Mouse (Mus musculus) forebrain, embryonic 15.5 days (tissue): ENCODE results near the gene Igsf3. TPM values are rescaled to one million over a fixed set of nuclear protein-coding genes. Genes with fewer than 3 reads are reported as not detected.

ENCODE experiments used
- ATAC-seq: fragments of 200-750 bp; cut with Nextera tagmentation; replicated peaks from 2 replicates; pipeline ENCODE4 v1.8.0; 2017; ENCODE audit warnings: mild to moderate bottlenecking, moderate TSS enrichment, moderate library complexity
- H3K27ac ChIP-seq: fragments of 300-500 bp; sonication (generic); replicated peaks from 2 replicates; pipeline ENCODE4 v1.5.1; 2015; ENCODE audit warnings: mild to moderate bottlenecking, inconsistent platforms
- H3K27me3 ChIP-seq: fragments of 300-500 bp; sonication (generic); 2 replicates; pipeline ENCODE4 v1.6.1; 2015; ENCODE audit warnings: inconsistent platforms
- H3K36me3 ChIP-seq: fragments of 300-500 bp; sonication (generic); 2 replicates; pipeline ENCODE4 v1.6.1; 2015; ENCODE audit warnings: mild to moderate bottlenecking, inconsistent platforms
- H3K4me1 ChIP-seq: fragments of 300-500 bp; sonication (generic); 2 replicates; pipeline ENCODE4 v1.6.1; 2015; ENCODE audit warnings: inconsistent platforms
- H3K4me2 ChIP-seq: fragments of 300-500 bp; sonication (generic); replicated peaks from 2 replicates; pipeline ENCODE4 v1.6.1; 2015; ENCODE audit warnings: mild to moderate bottlenecking, inconsistent platforms
- H3K4me3 ChIP-seq: fragments of 300-500 bp; sonication (generic); 2 replicates; pipeline ENCODE4 v1.5.1; 2015; ENCODE audit warnings: mild to moderate bottlenecking, inconsistent platforms
- H3K9ac ChIP-seq: fragments of 300-500 bp; sonication (generic); replicated peaks from 2 replicates; pipeline ENCODE4 v1.6.1; 2015; ENCODE audit warnings: mild to moderate bottlenecking, inconsistent platforms
- H3K9me3 ChIP-seq: fragments of 300-500 bp; sonication (generic); 2 replicates; pipeline ENCODE4 v1.6.1; 2016; ENCODE audit warnings: inconsistent platforms
- WGBS: fragments of 180-500 bp; shearing (Covaris S2); methylation state at CpG from one replicate; pipeline ENCODE4 v1.1.7; 2015; ENCODE audit warnings: mixed read lengths; 5-methylcytosine and 5-hydroxymethylcytosine counted together
- polyA plus RNA-seq: library from polyadenylated mRNA; unstranded; fragments of >200 nt; fragmentation: Nextera tagmentation; extraction: Ambion mirVana; gene quantifications from 2 replicates; pipeline ENCODE4 v1.2.1, GENCODE M21; 2015

The Igsf3 gene
- polyA plus RNA-seq, 1 experiment from 2014 or later = 95.0 TPM

- H3K27me3 ChIP-seq = no peaks in the 10 kb centered on the region
- H3K9ac ChIP-seq = no peak overlapping the region
- H3K4me2 ChIP-seq = no peak overlapping the region
- no peak overlapping the region for H3K27ac ChIP-seq
- no peaks in the 10 kb centered on the region for H3K9me3 ChIP-seq
- 90% methylated on average over 3 of the region's 3 CpGs for WGBS
- H3K4me3 ChIP-seq = no peak overlapping the region
- H3K4me1 ChIP-seq = peaks cover 77% of the 10 kb centered on the region
- no peaks in the 10 kb centered on the region for H3K36me3 ChIP-seq
- no peak for ATAC-seq
These were observed 19.2 kb downstream of the Igsf3 start for GRCm38 (mm10) chr3:101396061-101396460.

GRCm38 (mm10) chr3:101396726-101397263 lies 19.9 kb downstream of the Igsf3 start:
- Histone ChIP-seq H3K4me2 (no peak overlapping the region), H3K27me3 (no peaks in the 10 kb centered on the region), H3K9ac (no peak overlapping the region), H3K27ac (no peak overlapping the region), H3K36me3 (no peaks in the 10 kb centered on the region), H3K4me3 (no peak overlapping the region), H3K9me3 (no peaks in the 10 kb centered on the region), H3K4me1 (peaks cover 70% of the 10 kb centered on the region)
- ATAC-seq = no peak
- 73% methylated on average over 13 of the region's 13 CpGs for WGBS

GRCm38 (mm10) chr3:101397422-101397821 lies 20.5 kb downstream of the Igsf3 start:
- no peak for ATAC-seq
- H3K9ac ChIP-seq = no peak overlapping the region
- 60% methylated on average over 4 of the region's 4 CpGs for WGBS
- H3K4me1 ChIP-seq = peaks cover 64% of the 10 kb centered on the region
- H3K36me3 ChIP-seq = no peaks in the 10 kb centered on the region
- no peak overlapping the region for H3K4me3 ChIP-seq
- no peak overlapping the region for H3K4me2 ChIP-seq
- no peaks in the 10 kb centered on the region for H3K9me3 ChIP-seq
- no peaks in the 10 kb centered on the region for H3K27me3 ChIP-seq
- no peak overlapping the region for H3K27ac ChIP-seq

GRCm38 (mm10) chr3:101398071-101398786 lies 21.3 kb downstream of the Igsf3 start:
- WGBS = 36% methylated on average over 12 of the region's 12 CpGs
- H3K4me2 ChIP-seq = no peak overlapping the region
- no peak overlapping the region for H3K9ac ChIP-seq
- peak; percentile 29 for ATAC-seq
- H3K27me3 ChIP-seq = no peaks in the 10 kb centered on the region
- H3K4me1 ChIP-seq = peaks cover 60% of the 10 kb centered on the region
- H3K9me3 ChIP-seq = no peaks in the 10 kb centered on the region
- peak overlapping the region; percentile 49 for H3K27ac ChIP-seq
- H3K4me3 ChIP-seq = no peak overlapping the region
- H3K36me3 ChIP-seq = no peaks in the 10 kb centered on the region

- H3K4me3 ChIP-seq = no peak overlapping the region
- no peak overlapping the region for H3K9ac ChIP-seq
- peaks cover 54% of the 10 kb centered on the region for H3K4me1 ChIP-seq
- H3K27ac ChIP-seq = peak overlapping the region; percentile 49; the same call in 1 of the 2 replicates
- no peak; the same call in 1 of the 2 replicates for ATAC-seq
- H3K36me3 ChIP-seq = no peaks in the 10 kb centered on the region
- no peaks in the 10 kb centered on the region for H3K9me3 ChIP-seq
- 34% methylated on average over 2 of the region's 2 CpGs for WGBS
- H3K4me2 ChIP-seq = no peak overlapping the region
- H3K27me3 ChIP-seq = no peaks in the 10 kb centered on the region
These were observed 22.0 kb downstream of the Igsf3 start for GRCm38 (mm10) chr3:101398877-101399276.

GRCm38 (mm10) chr3:101401501-101401900 lies 24.6 kb downstream of the Igsf3 start:
- Histone ChIP-seq H3K9ac (no peak overlapping the region), H3K9me3 (no peaks in the 10 kb centered on the region), H3K27ac (no peak overlapping the region), H3K36me3 (no peaks in the 10 kb centered on the region), H3K27me3 (no peaks in the 10 kb centered on the region), H3K4me1 (peaks cover 59% of the 10 kb centered on the region), H3K4me2 (no peak overlapping the region), H3K4me3 (no peak overlapping the region)
- WGBS = 77% methylated on average over 5 of the region's 5 CpGs
- ATAC-seq = no peak

- H3K27ac ChIP-seq = peak overlapping the region; percentile 78
- WGBS = 48% methylated on average over 13 of the region's 13 CpGs
- no peaks in the 10 kb centered on the region for H3K9me3 ChIP-seq
- H3K27me3 ChIP-seq = no peaks in the 10 kb centered on the region
- H3K4me1 ChIP-seq = peaks cover 49% of the 10 kb centered on the region
- no peak overlapping the region for H3K9ac ChIP-seq
- peak; percentile 66 for ATAC-seq
- H3K36me3 ChIP-seq = no peaks in the 10 kb centered on the region
- 0 out of 2 replicates have a peak overlapping the region, but pooled peaks have one; percentile 2 for H3K4me2 ChIP-seq
- H3K4me3 ChIP-seq = no peak overlapping the region
These were observed 27.9 kb downstream of the Igsf3 start for GRCm38 (mm10) chr3:101404620-101405415.

- 32% methylated on average over 10 of the region's 10 CpGs for WGBS
- peak overlapping the region; percentile 78 for H3K27ac ChIP-seq
- H3K4me3 ChIP-seq = no peak overlapping the region
- H3K36me3 ChIP-seq = no peaks in the 10 kb centered on the region
- ATAC-seq = peak; percentile 65
- H3K9me3 ChIP-seq = no peaks in the 10 kb centered on the region
- no peaks in the 10 kb centered on the region for H3K27me3 ChIP-seq
- peaks cover 53% of the 10 kb centered on the region for H3K4me1 ChIP-seq
- H3K9ac ChIP-seq = no peak overlapping the region
- 0 out of 2 replicates have a peak overlapping the region, but pooled peaks have one; percentile 2 for H3K4me2 ChIP-seq
These were observed 28.6 kb downstream of the Igsf3 start for GRCm38 (mm10) chr3:101405495-101405894.

GRCm38 (mm10) chr3:101406097-101406496 lies 29.2 kb downstream of the Igsf3 start:
- 87% methylated on average over 3 of the region's 3 CpGs for WGBS
- Histone ChIP-seq H3K4me1 (peaks cover 59% of the 10 kb centered on the region), H3K27me3 (no peaks in the 10 kb centered on the region), H3K4me2 (no peak overlapping the region), H3K36me3 (no peaks in the 10 kb centered on the region), H3K9me3 (no peaks in the 10 kb centered on the region), H3K27ac (no peak overlapping the region), H3K4me3 (no peak overlapping the region), H3K9ac (no peak overlapping the region)
- no peak for ATAC-seq

GRCm38 (mm10) chr3:101407568-101407967 lies 30.7 kb downstream of the Igsf3 start:
- Histone ChIP-seq H3K36me3 (no peaks in the 10 kb centered on the region), H3K4me2 (no peak overlapping the region), H3K9ac (no peak overlapping the region), H3K9me3 (no peaks in the 10 kb centered on the region), H3K4me3 (no peak overlapping the region), H3K4me1 (peaks cover 60% of the 10 kb centered on the region), H3K27ac (no peak overlapping the region), H3K27me3 (no peaks in the 10 kb centered on the region)
- no peak for ATAC-seq
- WGBS = 75% methylated on average over 8 of the region's 8 CpGs

GRCm38 (mm10) chr3:101408953-101409750 lies 32.3 kb downstream of the Igsf3 start:
- no peaks in the 10 kb centered on the region for H3K9me3 ChIP-seq
- ATAC-seq = no peak
- no peaks in the 10 kb centered on the region for H3K36me3 ChIP-seq
- H3K27me3 ChIP-seq = no peaks in the 10 kb centered on the region
- no peak overlapping the region for H3K4me3 ChIP-seq
- 49% methylated on average over 20 of the region's 20 CpGs for WGBS
- peaks cover 58% of the 10 kb centered on the region for H3K4me1 ChIP-seq
- H3K27ac ChIP-seq = peak overlapping the region; percentile 54; the same call in 1 of the 2 replicates
- no peak overlapping the region for H3K4me2 ChIP-seq
- H3K9ac ChIP-seq = no peak overlapping the region
